Mouse (Mus musculus) liver, postnatal 0 days (tissue): ENCODE data around the gene Epha4. TPM values are rescaled to one million over a fixed set of nuclear protein-coding genes. Genes with fewer than 3 reads are reported as not detected.

Experiments used
- ATAC-seq: fragments of 200-750 bp; cut with Nextera tagmentation; 2 replicates; pipeline ENCODE4 v1.8.0; 2017; ENCODE audit warnings: mild to moderate bottlenecking, moderate library complexity
- DNase-seq: peaks from one replicate; pipeline ENCODE4 v3.0.0-alpha.2; 2016
- H3K27ac ChIP-seq: fragments of 300-500 bp; sonication (generic); 2 replicates; pipeline ENCODE4 v1.5.1; 2014; ENCODE audit warnings: antibody characterized with exemption, moderate library complexity, mild to moderate bottlenecking, low read depth
- H3K27me3 ChIP-seq: fragments of 300-500 bp; sonication (generic); 2 replicates; pipeline ENCODE4 v1.6.1; 2014; ENCODE audit warnings: low read length, control low read depth, mixed read lengths; ENCODE audit not compliant: insufficient read depth
- H3K36me3 ChIP-seq: fragments of 300-500 bp; sonication (generic); replicated peaks from 2 replicates; pipeline ENCODE4 v1.6.1; 2014; ENCODE audit warnings: mild to moderate bottlenecking, control low read depth, low read length, moderate library complexity, mixed read lengths; ENCODE audit not compliant: insufficient read depth
- H3K4me1 ChIP-seq: fragments of 300-500 bp; sonication (generic); 2 replicates; pipeline ENCODE4 v1.6.1; 2014; ENCODE audit warnings: antibody characterized with exemption, mild to moderate bottlenecking, control low read depth; ENCODE audit not compliant: insufficient read depth
- H3K4me2 ChIP-seq: fragments of 300-500 bp; sonication (generic); 2 replicates; pipeline ENCODE4 v1.6.1; 2014; ENCODE audit warnings: low read depth, mild to moderate bottlenecking, low read length, moderate library complexity, mixed read lengths
- H3K4me3 ChIP-seq: fragments of 300-500 bp; sonication (generic); 2 replicates; pipeline ENCODE4 v1.5.1; 2014; ENCODE audit warnings: low read depth, low read length
- H3K9ac ChIP-seq: fragments of 300-500 bp; sonication (generic); replicated peaks from 2 replicates; pipeline ENCODE4 v1.6.1; 2014; ENCODE audit warnings: mild to moderate bottlenecking, moderate library complexity
- H3K9me3 ChIP-seq: fragments of 300-500 bp; sonication (generic); 2 replicates; pipeline ENCODE4 v1.6.1; 2016; ENCODE audit warnings: mild to moderate bottlenecking, control low read depth, low read length, mixed read lengths
- CTCF ChIP-seq: sonication (generic); IDR thresholded peaks from 2 replicates; pipeline ENCODE4 v1.5.1; 2016; ENCODE audit warnings: antibody characterized with exemption, low read depth
- EP300 ChIP-seq: IDR thresholded peaks from 2 replicates; pipeline ENCODE4 v1.6.1; 2016; ENCODE audit warnings: antibody characterized with exemption, low read depth, mild to moderate bottlenecking
- WGBS: fragments of 180-500 bp; shearing (Covaris S2); extraction: QIAGEN DNeasy Blood & Tissue Kit; methylation state at CpG from one replicate; pipeline ENCODE4 v1.1.7; 2014; ENCODE audit not compliant: insufficient replicate concordance; 5-methylcytosine and 5-hydroxymethylcytosine counted together
- polyA plus RNA-seq: library from polyadenylated mRNA; unstranded; fragments of >200 nt; fragmentation: Nextera tagmentation; extraction: Ambion mirVana; gene quantifications from 2 replicates; pipeline ENCODE4 v1.2.1, GENCODE M21; 2015

Gene Epha4
- polyA plus RNA-seq, 1 experiment from 2014 or later, result 0.51 TPM

- no peaks in the 10 kb centered on the region for H3K4me1 ChIP-seq
- H3K36me3 ChIP-seq, result no peaks in the 10 kb centered on the region
- no peak overlapping the region for H3K9ac ChIP-seq
- no peaks in the 10 kb centered on the region for H3K9me3 ChIP-seq
- 82% methylated on average over 4 of the region's 4 CpGs for WGBS
- no peak for TF ChIP-seq CTCF
- no peak for TF ChIP-seq EP300
- no peak overlapping the region for H3K4me2 ChIP-seq
- no peak overlapping the region for H3K27ac ChIP-seq
- no peak for DNase-seq
- ATAC-seq, result no peak
- H3K4me3 ChIP-seq, result no peak overlapping the region
- no peaks in the 10 kb centered on the region for H3K27me3 ChIP-seq
These were observed 17.4 kb downstream of the Epha4 start for GRCm38 (mm10) chr1:77497506-77497905.

DNA sequence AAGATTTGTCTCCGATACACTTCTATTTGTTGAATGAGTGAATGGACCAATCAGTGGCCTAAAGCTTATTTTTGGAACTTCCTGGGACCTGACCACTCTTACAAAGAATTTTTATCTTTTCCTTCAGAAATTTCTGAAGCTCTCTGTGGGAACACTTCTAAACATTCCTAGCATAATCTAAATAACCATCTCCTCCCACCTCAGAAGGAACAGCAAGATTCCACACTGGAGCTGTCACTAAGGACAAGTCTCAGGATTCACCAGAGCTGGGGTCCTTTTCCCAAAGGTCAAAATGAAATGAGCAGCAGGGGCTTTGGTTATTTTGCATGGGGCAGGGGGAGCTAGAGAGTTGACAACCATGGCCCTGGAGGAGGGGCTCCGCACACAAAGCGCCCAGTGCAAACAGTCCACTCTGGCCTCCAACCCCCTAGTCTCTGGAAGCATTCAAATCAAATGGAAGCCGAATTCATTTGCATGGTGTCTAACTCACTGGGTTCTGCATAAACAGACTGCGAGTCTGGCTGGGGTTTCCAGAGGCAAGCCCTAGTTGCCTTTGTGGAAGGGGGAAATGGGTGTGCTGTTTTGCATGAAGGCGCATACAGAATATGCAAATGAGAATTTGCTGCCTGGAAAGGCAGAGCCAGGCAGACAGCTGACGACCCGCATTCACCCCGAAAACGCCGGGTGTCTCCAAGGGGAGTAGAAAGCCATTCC is 18.3 kb downstream of the Epha4 start:
- H3K4me1 ChIP-seq, result no peaks in the 10 kb centered on the region
- H3K9ac ChIP-seq, result no peak overlapping the region
- no peak overlapping the region for H3K4me3 ChIP-seq
- H3K4me2 ChIP-seq, result no peak overlapping the region
- H3K27me3 ChIP-seq, result no peaks in the 10 kb centered on the region
- TF ChIP-seq CTCF (peak; percentile 8; the same call in 1 of the 2 replicates), EP300 (no peak)
- no peak overlapping the region for H3K27ac ChIP-seq
- no peaks in the 10 kb centered on the region for H3K9me3 ChIP-seq
- no peaks in the 10 kb centered on the region for H3K36me3 ChIP-seq
- 34% methylated on average over 11 of the region's 11 CpGs for WGBS
- no peak for ATAC-seq
- no peak for DNase-seq

DNA sequence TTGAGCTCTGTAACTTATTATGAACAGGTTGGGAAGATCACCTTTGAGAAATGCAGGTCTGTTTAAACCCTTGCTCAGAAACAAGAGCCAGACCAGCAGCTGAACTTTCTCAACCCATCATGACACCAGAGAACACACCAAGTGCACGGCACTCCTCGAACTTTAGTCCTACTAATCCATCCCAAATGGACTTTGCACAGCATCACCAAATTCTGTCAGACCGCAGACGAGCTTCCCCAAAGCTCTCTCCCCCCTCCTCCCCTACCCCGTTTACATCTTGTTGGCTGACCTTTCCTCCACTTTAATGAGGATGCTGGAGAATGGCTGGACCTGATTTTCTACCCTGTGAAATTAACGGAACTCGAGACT is 19.1 kb downstream of the Epha4 start:
- Histone ChIP-seq H3K4me1 (no peaks in the 10 kb centered on the region), H3K4me2 (no peak overlapping the region), H3K27ac (no peak overlapping the region), H3K9me3 (no peaks in the 10 kb centered on the region), H3K4me3 (no peak overlapping the region), H3K9ac (no peak overlapping the region), H3K27me3 (no peaks in the 10 kb centered on the region), H3K36me3 (no peaks in the 10 kb centered on the region)
- ATAC-seq, result peak; percentile 66; the same call in 1 of the 2 replicates
- TF ChIP-seq EP300 (no peak), CTCF (no peak)
- DNase-seq, result peak; percentile 14
- whole genome bisulfite sequencing, result 62% methylated on average over 7 of the region's 7 CpGs

GRCm38 (mm10) chr1:77495030-77495789 is 19.7 kb downstream of the Epha4 start:
- WGBS, result 71% methylated on average over 10 of the region's 10 CpGs
- Histone ChIP-seq H3K9ac (no peak overlapping the region), H3K27me3 (no peaks in the 10 kb centered on the region), H3K4me2 (no peak overlapping the region), H3K27ac (no peak overlapping the region), H3K4me1 (no peaks in the 10 kb centered on the region), H3K36me3 (no peaks in the 10 kb centered on the region), H3K9me3 (no peaks in the 10 kb centered on the region), H3K4me3 (no peak overlapping the region)
- ATAC-seq (no peak), DNase-seq (no peak)
- TF ChIP-seq EP300 (no peak), CTCF (no peak)

GRCm38 (mm10) chr1:77493841-77494635 is 20.9 kb downstream of the Epha4 start:
- Histone ChIP-seq H3K9me3 (no peaks in the 10 kb centered on the region), H3K4me2 (no peak overlapping the region), H3K27ac (no peak overlapping the region), H3K9ac (no peak overlapping the region), H3K4me3 (no peak overlapping the region), H3K36me3 (no peaks in the 10 kb centered on the region), H3K27me3 (no peaks in the 10 kb centered on the region), H3K4me1 (no peaks in the 10 kb centered on the region)
- no peak for TF ChIP-seq EP300
- no peak for TF ChIP-seq CTCF
- 81% methylated on average over 10 of the region's 10 CpGs for WGBS
- DNase-seq, result no peak
- no peak for ATAC-seq

DNA sequence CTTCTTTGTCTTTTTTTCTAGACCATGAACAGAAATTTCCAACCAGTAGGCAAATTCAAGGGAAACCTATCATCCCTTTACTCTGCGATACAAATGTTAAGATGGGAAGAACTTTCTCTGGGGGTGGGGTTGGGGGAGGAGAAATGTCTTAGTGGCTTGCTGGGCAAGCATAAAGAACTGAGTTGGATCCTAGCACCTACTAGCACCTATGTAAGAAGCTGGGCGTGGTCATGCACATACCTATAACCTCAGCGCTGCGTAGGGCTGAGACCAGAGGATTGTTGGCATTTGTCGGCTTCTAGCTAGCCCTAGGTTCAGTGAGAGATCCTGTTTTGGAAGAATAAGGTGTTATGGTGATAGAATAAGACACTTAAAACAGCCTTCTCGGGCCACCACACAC is 24.7 kb downstream of the Epha4 start:
- Histone ChIP-seq H3K4me3 (no peak overlapping the region), H3K36me3 (no peaks in the 10 kb centered on the region), H3K27me3 (no peaks in the 10 kb centered on the region), H3K4me2 (no peak overlapping the region), H3K9me3 (no peaks in the 10 kb centered on the region), H3K4me1 (no peaks in the 10 kb centered on the region), H3K27ac (no peak overlapping the region), H3K9ac (no peak overlapping the region)
- TF ChIP-seq EP300 (no peak), CTCF (no peak)
- ATAC-seq (no peak), DNase-seq (no peak)
- WGBS, result 80% methylated on average over 6 of the region's 6 CpGs
